Mouse (Mus musculus) brain, adult 2 months (tissue): ENCODE measurements around the gene Maml2.

Source experiments
- DNase-seq: peaks from one replicate; pipeline ENCODE4 v3.0.0; 2011; ENCODE audit warnings: low read depth, low spot score

Gene Maml2

DNA sequence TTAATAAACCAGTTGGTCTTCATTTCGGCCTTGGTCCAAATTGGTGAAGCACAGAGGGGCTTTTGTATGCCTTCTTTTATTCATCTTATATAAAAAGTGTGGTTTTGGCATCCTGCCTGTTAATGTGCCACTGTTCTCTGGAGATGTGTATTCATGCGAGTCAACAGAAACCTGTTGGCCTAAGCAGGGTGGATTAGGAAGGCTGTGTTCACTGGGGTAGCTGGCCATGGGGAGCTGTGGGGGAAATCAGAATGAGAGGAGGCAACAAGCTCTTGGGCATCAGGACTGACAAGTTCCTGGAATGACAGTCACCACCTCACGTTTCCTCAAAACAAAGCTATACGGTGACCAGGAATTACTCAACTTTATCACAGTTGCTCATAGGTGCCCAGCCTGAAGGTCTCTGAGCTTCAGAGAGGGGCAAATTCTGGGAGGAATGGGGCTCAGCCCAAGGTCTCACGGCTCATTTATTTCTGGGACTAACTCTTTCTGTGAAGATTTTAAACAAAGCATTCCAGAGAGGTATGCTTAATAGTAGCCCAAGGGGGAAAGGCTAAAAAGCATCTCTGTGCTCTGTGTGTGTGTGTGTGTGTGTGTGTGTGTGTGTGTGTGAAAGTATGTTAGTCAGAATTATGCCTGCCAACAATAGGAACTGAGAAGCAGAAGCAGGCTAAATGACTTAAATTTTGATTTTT, 228.0 kb downstream of the Maml2 start:
- DNase-seq: no peak

DNA sequence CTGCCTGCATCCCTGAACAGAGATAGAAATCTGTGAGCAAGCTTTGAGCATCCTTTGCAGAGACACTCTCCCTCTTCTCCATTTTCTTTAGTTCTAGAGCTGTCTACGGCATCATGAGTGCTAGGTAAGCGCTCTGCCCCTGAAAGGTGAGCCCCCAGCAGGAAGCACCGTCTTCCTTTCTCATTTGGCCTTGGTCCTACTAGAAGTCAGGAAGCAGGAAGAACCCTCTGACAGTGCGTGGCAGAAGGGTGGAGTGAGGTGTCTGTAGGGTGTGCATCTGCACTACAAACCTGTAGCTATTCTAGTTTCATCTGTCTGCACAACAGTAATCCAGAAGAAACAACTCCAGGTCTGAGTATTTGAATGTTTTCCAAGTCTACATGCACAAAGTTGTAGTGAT, 232.8 kb downstream of the Maml2 start:
- no peak for DNase-seq

DNA sequence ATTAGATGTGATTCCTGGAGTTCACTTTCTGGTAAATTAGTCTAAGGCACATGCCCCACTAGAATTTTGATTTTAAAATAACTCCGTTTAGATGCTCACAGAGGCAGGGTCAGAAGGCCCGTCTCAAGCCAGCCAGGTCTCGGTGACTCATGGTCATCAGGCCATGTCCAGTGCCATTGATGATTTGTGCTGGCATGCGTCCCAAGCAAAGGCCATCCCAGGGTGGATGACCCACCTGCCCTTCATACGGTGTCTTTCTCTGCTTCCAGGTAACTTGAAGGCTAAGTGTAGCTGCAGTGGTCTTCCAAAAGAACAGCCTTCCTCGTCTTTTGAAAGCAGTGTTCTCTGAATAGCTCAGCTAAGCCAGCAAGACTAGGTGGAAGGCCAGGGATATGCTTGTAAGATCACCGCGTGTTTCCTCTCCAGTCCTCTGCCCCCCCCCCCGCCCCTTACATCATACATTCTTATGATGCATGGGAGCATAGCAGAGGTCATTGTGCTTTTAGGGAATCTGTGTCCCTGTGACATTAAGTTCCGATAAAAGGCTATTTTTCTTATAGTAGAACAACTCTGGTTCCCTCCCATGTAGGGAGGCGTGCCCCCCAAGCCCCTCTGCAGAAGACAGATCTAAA, 235.4 kb downstream of the Maml2 start:
- peak; percentile 44 for DNase-seq

DNA sequence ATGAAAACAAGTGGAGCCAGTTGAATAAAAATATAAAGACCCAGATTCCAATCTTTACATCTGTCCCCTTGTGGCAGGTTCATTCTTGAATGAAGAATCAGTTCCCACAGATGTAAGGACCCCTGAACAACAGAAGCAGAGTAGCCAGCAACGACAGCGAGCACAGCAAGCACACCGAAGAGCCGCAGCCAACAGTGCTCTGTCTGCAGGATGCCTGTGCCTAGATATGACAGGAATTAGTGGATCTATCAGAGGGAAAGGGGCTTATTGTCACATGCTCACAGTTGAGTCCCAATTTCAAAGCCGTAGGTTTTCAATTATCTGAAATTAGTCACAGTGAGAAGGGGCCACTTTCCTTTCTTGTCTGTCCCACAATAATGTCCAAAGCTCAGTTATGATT, 238.0 kb downstream of the Maml2 start:
- no peak for DNase-seq

DNA sequence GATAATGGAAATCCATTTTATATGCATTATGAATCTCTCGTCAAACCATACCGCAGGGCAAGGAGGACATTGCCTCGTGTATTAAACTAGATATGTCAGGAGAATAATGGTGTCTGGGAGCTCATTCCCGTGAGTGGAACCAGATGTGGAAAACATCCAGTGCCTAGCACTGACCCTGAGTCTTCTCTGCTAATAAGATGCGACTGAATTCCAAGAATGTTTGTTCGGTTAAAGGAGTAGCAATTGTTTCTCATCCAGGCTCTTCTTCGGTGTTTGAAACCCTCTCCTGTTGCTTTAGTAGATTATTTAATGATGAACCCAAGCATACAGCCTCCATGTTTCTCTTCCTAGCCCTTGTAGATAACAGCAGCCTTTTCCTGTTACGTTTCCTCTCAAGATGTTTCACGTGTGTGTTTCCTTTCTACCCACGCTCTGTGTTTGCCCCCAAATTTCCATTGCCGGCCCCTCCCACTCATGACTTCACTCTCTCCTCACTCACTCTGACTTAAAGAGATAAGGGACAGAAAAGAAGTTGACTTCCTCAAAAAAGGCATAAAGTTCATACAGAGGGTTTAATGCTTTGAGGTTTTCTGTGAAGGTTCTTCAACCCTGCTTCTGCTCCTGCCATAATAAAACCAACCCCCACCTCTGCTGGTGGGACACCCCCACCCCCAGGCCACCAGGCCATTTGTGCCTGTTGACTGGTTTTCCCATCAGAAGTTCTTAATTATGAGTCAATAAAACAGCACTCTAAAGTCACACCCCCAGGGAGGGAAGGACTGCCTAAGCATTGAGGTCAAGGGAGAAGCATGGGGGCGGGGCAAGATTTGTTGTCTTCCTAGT, 238.9 kb downstream of the Maml2 start:
- no peak for DNase-seq

DNA sequence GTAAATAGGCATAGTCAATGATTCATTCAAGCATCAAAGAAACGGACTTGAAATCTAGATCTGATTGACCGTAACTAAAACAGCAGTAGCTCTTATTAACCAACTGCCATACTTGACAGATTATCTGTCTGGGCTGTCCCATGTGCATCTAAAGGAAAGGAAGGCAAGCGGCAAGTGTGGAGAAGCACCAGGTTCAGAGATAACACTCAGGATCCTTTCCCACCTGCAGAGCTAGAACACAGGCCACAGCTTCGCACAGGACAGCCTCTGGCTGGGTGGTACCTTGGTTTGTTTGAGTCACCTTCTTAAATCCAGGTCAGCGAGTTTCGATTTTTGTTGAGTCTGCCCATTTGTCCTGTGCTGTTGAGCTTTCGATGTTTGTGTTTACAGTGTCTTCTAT, 240.4 kb downstream of the Maml2 start:
- DNase-seq: no peak

DNA sequence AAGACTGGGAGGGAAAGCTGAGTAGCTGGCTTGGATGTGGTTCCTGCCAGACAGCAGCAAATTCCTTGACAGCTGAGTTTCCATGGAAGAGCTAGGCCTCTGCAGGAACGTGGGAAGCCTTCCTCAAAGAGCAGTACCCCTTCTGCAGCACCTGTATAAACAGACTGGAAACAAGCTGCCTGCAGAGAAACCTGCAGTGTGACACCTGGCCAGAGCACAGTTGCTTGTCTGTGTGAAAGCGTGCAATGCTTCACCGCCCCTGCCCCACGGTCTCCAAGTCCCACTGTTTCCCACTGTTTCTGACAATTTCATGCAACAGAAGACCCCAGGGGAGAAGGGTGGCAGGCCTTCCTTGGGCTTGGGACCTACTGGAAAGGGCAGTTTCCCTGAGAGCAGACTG, 241.8 kb downstream of the Maml2 start:
- DNase-seq: peak; percentile 25

DNA sequence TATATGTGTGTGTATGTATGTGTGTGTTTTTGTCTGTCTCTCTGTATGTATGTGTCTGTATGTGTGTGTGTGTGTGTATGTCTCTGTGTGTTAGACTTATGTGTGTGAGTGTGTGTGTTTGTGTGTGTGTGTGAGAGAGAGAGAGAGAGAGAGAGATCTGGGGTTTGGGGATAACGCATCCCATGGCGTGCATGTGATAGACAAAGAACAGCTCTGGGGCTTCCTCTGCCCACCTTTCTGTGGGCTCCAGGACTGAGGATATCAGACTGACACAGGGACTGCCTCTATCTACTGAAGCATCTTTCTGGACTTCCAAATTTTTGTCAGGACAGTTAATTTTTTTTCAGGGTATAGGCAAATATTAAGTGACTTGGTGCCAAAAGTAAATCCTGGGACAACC, 242.5 kb downstream of the Maml2 start:
- DNase-seq: no peak

DNA sequence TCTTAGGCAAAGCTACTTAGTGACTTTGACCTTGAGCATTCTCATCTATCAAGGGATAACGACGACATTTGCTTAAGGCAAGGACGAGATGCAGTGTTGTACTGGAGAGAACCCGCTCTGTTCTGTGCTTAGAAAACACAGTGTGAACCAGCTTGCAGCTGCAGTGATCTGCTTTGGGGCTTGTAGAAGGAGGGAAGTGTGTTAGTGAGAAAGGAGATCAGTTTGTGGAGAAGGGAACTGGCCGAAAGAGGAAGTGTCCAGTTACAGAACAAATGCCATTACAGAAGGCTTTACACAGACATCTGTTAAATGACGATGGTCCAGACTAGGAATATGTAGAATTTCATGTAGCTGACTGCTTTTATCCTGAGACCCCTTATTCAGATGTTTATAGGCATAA, 243.0 kb downstream of the Maml2 start:
- DNase-seq: peak; percentile 22

DNA sequence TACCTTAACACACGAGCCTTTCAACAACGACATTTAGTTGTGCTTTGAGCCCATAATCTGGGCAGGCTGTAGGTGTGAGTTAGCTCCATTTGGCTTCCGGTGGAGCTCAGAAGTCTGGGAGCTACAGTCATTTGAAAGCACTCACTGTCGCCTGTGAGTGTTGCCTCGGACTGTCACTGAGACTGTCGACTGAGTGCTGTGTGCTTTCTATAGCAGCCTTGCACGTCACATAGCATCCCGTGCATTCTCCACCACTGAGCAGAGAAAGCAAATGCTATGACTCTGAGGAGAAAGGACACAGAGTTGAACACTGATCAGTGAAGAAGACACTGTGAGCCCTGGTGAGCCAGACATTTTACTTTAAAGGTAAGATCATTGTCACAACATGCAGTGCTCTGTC, 245.4 kb downstream of the Maml2 start:
- DNase-seq: peak; percentile 43

DNA sequence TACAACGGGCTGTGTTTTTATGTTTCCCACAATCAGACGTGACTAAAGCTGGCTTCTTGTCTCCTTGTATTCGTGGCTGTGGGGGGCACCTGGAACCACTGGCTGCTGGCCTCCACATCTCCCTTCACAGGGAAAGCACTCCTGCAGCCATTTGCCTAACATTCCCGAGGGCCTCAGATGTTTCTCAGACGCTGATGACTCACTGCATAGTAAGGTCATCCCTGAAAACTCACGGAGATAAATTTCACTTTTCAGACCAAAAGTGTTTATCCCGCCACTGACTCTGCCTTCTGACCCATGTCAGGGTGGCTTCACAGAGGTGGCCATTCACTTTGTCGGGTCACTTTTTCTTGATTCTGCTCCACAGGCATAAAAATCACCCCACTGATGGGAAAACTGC, 246.4 kb downstream of the Maml2 start:
- no peak for DNase-seq

DNA sequence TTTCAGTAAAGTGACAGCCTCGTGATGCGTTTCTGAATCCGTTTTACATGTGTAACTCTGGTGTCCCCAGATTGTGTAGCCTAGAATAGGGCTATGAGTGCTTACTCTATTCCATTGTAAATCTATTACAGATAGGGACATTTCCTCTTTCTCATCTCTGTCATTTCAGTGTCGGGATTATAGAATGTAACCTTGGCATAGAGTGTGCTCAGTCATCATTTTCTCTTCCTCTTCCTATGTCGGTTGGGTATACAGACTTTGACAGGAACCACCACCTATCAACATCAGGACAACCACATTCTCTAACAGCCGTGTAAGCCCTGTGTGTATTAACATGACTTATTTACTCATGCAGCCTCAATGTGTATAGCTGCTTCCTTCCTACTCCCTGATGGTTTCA, 248.0 kb downstream of the Maml2 start:
- DNase-seq: no peak

DNA sequence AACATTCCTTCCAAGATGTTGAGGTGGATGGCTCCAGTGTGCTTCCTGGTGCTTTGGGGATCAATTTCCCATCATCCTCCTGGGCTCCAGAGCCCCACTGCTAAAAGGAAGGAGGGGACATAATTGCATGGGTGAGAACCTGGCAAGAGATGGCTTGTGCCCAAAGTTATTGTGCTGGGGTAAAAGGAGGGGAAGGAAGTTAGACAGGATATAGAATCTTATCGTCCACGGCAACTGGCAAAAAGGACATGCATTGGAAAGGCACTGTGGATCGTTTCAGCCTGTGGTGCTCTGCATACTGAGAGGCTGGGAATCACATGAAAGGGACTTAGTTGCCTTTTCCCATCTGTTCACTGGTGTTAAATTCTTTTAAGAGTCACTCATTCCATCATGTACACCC, 252.2 kb downstream of the Maml2 start:
- no peak for DNase-seq

DNA sequence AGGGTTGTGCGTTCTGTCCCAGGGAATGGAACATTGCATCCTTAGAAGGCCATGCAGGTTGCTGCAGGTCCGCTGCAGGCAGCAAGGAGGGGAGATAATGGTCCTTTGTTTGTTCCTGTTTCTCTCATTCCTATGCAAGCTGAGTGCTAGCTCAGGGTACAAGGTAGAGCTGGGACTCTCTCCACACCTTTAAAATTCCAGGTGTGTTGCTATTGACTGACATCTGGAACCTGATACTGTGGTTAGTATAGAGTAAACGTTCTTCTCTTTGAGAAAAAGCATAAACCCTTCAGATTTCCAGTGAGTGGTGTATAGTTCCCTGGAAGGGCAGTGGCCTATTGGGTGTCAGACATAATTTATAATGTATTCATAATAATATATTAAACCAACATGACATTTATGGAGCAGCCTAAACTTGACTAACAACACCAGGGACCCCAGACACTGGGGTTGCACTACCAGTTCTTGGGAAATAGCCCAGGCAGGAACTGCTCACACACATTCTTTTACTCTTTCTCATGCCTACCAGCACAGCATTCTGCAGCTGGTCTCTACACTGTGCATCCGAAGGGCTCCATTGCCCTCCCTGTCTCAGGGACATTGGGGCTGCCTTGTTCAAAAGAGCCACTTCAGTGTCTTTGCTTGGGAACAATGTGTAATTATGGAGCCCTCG, 254.8 kb downstream of the Maml2 start:
- no peak for DNase-seq

DNA sequence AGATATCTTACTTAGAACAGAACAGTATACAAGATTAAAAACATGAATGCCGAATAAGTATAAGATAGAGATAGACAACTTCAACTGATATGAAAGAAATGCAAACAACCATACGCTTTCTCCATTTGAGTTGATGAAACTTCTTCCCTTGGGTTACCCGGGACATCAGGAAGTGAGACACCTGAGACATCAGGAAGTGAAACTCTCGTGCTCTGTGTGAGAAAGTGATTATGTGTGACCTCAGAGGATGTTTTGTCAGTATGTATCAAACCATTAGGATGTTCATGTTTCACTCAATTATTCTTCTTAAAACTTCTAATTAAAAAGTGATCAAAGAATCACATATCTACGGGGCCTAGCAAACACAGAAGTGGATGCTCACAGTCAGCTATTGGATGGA, 257.0 kb downstream of the Maml2 start:
- DNase-seq: no peak

DNA sequence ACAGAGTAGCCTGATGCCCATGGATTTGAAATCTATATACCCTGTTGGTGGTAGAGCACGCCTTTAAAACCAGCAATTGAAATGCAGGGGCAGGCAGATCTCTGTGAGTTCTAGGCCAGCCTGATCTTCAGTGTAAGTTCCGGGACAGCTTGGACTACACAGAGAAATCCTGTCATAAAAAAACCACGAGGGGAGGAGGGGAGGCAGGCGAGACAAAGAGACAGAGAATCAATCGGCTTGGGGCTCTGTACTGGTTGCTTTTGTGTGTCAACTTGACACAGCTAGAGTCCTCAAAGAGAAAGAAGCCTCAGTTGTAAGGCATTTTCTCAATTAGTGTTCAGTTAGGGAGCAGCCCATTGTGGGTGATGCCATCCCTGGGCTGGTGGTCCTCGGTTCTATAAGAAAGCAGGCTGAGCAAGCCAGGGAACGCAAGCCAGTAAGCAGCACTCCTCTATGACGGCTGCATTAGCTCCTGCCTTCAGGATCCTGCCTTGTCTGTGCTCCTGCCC, 258.3 kb downstream of the Maml2 start:
- DNase-seq: no peak

DNA sequence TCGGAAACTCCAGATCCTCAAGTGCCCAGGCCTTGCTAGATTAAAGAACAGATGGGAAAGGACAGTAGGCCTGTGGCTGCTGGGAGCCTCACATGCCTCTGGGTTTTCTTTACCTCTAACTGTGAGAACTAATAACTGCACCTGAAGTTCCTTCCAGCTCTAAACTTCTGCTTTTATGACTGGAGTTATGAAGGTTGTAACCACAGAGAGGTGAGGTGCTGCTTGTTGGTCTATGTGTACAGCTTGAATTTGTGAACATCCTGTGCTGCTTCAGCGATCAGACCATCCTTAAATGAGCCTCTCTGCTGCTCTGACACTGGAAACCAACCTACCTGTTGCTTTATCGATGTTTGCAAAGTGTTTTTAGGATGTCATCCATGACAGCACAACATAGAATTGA, 258.9 kb downstream of the Maml2 start:
- DNase-seq: no peak

DNA sequence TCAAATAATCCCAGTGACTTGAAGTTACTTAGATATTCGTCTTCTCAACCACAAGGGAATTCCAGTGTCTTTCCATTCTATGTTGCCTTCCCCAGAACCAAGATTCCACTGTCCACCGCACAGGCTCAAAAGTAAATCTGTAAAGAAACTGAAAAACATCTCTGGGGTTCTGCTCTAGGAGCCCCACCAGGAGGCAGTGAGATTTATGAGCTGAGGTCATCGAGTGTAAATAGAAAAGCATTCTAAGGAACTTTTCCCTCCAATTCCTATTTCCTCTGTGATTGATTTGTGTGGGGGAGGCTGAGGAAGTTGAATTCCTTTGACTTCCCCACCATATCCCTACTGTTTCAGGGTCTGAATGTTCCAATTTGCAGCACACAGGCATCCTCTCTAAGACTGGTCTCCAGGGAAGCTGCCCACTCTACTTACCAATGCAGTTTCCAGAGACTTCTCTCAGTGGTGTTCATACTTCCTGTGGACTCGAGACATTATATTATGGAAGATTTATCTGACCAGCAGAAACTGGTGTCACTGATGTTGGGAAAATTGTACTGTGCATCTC, 261.1 kb downstream of the Maml2 start:
- DNase-seq: no peak

DNA sequence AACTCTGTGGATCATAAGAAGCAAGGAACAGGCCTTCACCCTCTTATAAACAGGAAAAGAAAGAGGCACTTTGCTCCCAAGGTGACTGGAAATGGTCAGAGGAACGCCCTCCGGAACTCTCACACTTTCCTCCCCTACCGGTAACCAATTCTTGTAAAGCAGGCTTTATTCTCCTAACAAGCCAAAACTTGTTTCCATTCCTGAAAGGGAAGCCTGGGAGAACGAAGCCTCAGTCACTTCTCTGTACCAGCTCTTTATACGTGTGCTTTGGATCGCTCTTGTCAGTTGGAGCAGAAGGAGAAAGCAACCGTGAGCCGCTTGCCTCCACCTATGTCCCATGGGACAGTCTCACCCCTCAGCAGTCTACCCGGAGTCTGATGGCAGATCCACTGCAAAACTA, 262.9 kb downstream of the Maml2 start:
- DNase-seq: no peak

DNA sequence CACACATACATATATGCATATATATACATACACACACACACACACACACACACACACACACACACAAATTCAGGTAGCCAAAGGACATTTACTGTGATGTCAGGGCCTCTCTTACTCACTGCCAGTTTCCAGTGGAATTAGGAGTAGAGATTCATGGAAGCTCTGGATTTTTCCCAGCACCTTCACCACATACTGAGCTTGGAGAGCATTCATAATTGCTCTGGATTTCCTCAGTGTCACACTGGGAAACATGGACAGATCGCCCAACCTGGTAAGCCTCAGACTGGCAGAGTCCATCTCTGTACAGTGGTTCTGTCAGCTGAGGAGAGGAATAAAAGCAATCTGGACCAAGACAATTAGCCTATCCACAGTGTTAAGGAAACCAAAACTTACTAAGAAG, 263.6 kb downstream of the Maml2 start:
- DNase-seq: no peak

DNA sequence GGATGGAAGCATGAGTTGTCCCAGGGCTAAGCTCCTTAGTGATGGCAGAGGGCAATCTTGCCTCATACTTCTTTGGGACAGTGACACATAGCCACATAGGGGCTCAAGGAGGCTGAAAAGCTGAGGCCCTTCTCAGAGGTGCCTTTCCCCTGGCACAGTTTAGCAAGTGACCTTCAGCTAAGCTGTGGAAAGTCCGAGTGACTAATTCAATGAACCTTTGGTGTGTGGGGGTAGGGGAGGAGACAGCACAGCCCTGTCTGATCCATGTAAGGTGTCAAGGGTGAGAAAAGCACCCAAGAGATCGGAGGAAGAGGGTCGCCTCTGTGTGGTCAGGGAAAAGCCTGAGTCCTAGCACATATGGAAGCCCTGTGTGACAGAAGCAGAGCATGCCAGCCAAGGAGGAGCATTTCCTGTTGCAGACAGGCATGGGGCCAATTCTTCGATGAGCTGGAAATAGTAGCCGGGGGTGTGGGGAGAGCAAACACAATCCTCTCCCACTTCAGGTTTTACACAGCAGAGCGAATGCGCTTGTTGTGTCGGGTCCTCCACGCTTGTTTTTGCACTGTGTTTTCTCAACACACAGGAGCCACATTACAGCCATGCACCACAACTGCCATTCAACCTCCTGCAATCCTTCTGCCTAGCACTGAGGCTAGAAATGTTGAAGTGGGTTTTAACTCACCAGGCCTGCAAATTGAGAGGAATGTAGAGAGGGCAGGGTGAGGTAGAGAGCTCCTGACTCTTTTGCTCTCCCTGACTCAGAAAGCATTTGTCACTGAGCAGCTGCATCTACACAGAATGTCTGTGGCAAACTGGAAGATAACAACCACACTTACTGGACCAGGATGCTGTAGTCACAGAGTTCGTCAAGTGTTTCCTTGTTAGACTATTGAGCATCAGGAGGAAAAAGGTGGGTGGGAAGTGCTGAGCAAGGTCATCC, 266.0 kb downstream of the Maml2 start:
- peak; percentile 96 for DNase-seq
